Mouse (Mus musculus): ENCODE measurements around the gene Sox10.

The Sox10 gene

DNA sequence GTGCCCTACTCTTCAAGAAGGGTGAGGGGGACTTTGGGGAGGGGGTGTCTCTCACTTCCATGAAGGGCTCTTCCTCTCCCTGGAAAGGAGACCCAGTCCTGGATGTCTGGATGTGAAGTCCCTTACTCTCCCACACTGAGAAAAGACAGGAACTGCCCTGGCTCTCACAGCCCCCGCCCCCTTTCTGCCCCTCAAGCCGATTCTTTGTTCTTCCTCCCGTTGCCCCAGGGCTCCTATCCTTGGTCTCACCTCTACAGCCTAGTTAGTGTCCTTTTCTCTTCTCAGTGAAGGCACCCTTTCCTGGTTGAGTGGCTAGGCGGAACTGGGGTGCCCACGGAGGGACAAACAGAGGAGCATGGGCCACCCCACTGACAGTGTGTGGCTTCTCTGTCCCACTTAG is at the start of gene Sox10:
Gene Sox10, minus strand, starts transcription at position 101 of the 400 bp plus-strand sequence.
- no peak for DNase-seq

DNA sequence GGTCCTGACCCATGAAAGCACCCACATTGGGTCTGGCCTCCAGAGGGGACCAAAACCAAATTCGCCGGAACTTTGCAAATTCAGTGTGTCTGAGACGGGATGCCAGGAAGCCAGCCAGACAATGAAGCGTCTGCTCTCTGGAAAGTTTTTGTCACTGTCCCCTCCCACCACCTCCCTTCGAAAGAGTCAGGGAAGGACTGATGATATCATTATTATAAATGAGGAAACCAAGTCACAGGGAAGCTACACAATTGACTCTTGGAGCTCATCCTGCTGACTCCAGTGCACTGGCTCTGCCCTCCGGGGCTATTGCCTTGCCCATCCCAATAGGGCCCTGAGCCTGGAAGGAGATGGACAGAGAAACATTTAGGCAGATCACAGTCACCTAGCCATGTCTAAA is 48.6 kb upstream of the Sox10 start:
- DNase-seq: no peak

DNA sequence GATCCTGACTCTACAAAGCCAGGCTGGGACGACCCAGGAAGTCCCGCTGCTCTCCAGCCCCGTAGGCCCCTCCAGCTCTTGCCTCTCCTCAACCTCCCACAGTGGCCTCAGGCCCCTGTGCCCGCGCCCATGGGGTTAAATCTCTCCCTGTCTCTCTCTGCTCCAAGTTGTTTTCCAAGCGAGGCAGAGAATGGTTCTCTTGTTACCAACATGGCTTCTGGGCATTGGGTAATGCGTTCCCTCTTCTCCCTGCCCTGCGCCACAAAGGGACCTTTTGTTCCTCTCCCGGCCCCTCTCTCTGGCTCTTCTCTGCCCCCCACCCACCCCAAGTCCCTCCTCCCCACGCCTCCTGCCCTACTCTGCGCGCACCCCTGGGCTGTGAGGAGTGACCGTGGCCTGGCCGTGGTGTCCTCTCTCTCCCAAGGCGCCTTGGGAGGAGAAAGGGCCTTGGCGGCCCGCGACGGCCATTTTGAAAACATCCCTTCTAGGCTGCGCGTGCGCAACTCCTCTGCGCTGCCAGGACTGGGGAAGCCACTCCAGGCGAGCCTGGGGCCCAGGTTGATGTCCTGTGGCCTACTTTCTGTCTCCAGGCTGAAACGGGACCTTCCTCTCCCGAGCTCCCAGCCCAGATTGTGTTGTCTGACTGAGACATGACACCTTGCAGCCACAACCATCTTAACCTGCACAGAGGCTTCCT is 47.9 kb upstream of the Sox10 start:
- no peak for DNase-seq

DNA sequence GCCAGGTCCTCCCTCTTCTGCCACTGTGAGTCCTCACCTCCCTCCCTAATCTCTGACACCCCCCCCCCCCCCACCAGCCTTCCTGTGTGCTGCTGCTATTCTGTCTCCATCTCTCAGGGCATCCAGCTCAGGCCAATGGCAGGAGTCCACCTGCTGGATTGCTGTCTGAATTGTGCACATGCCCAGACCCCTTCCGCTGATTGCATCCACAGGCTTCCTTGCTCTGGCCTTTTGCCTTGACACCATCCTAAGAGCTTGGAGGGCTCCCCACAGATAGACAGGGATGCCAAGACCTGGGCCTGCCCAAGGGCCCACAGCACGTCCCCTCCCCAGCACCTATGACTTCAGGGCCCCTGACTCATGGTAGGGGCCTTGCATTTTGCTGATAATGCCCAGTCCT is 45.3 kb upstream of the Sox10 start:
- no peak for DNase-seq

DNA sequence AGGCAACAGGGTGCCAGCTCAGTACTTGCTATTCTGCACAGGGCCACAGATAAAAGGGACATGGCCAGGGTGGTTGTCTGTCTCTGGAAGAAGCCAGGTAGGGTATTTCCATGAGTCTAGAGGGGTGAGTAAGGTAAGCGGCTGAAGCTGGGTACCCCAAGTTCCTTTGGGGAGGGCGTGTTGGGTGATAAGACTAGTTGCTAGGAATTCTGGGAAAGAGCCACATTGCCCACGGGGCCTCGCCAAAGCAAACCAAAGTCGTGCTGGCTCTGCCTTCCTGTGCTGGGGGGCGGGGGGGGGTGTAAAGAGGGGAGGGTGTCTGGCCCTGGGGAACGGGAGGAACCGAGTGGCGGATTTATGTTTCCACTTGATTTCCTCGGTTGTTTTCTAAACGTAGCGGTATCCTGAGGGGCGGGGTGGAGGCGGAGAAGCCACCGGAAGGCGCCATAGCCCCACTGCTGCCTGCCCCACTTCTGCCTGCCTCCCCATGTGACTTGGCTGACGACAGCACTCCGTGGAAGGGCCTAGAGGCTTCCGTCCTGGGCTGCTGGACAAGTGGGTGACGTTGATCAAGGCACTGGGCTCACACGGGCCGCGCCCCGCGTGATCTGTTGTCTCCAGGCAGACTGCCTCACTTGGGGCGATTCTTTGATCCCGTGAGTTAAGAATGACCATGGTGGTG is 43.9 kb upstream of the Sox10 start:
- peak; percentile 67 to 69 for DNase-seq

DNA sequence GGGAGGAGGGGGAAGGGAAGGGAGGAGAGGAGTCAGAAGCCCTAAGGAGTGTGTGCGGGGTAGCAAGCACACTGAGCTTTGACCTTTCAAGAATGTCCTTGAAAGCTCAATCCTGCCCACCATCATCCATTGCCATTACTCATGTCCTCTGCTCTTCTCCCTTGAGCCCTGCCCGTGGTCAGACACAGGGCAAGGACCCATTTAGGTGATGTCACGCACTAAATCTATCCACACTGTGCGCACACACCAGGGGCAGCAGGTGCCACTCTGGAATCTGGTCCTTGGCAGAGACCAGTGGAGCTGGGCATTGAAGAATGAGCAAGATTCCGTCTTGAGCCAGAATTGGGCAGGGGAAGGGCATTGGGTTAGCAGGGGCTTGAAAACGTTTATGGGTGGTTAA is 43.2 kb upstream of the Sox10 start:
- no peak for DNase-seq

DNA sequence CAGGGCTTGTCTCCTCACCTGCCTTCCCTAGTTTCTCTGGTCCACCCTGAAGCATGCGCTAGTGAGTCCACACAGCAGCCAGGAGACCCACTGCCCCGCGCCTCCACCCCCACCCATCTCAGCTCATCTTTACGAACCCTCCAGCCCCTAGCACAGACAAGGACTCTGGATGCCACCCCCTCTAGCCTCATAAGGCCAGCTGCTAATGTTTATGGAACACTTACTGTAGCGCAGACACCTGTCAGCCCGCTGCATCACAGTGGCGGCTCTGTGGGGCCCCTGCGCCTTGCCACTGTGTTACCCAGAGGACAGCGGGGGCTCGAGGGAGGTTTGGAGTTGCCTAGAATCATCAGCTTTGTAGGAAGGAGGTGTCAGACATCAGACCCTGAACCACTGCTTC is 37.5 kb upstream of the Sox10 start:
- no peak for DNase-seq

DNA sequence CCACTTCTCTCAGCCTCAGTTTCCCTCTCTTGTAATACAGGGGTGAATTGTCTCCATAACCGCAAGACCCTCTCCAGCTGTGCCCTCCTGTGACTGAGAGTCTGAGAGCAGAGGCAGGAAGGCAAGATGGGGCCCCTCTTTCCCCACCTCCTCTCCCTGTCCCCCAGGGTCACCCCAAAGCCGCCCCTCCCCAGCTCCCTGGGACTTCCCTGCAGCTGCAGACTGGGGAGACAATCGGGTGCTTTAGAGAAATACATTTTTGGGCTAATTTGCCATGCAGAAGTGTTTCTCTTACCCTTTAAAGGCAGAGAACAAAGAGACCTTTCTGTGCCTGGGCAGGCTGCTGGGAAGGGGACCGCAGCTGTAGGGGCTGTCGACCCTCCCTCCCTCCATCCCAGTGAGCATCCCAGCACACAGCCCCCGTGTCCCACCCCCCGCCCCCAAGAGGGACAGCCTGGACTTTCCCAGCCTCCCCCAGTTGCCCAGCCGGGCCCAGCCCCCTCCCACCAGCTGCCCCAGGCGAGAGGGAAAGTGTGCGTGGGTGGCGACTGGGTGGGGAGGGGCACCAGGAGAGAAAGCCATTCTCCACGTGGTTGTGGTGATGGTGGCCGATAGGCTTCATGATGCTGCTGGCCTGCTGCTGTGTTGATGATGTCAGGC is 36.6 kb upstream of the Sox10 start:
- no peak for DNase-seq

DNA sequence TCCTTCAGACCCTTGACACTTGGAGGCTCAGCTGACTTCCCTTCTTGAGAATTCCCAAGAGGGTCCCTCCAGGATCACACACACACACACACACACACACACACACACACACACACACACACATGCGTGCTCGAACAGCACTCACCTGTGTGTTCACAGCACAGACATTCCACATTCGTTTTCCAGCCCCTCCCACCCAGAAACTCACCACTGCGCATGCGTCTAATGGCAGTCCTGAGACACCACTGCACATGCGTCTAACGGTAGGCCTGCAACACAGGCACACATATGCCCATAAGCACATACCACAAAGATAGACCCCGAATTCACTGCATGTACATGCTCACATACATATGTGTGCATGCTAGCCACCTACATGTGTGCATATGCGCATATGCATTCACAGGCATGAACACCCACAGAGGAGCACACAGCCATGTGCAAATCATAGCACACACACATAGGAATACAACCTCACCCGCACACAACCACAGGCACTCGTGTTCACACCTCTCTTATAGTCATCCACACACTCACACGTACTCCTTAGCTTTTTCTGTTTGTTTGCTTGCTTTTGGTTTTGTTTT is 34.4 kb upstream of the Sox10 start:
- no peak for DNase-seq

DNA sequence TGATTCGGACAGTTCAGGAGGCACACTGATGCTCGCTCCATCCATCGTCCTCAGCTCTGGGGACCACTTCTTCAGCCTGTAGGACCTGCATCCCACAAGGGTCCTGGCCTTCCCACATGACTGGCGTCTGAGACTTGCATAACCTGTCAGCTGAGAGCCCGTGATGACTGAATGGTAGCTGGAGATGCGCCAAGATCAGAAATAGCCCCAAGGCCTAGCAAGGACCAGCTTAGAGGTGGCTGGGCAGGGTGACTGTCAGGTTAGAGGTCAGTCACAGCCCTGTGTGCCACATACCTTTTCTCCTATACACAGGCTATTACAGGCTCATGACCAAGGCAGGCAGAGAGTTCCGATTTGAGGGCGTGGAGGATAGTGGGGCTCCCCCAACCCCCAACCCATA is 30.5 kb upstream of the Sox10 start:
- DNase-seq: no peak

DNA sequence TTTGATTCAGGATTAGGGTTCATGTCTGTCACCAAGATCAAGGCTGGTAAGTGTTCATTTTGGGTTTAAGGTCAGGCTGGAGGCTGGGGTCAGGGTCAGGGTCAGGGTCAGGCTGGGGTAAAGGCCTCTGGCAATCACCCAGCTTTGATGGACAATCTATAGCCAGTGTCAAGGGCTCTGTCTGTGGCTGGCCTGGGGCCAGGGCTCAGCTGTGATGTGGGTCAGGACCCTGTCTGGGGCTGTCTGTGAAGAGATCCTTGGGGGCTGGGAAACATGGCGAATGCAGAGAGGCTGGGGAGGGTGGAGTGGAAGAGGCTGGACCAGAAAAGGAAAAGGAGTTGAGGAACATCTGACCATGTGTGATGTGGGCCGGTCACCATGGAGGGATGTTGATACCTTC is 29.9 kb upstream of the Sox10 start:
- no peak for DNase-seq

DNA sequence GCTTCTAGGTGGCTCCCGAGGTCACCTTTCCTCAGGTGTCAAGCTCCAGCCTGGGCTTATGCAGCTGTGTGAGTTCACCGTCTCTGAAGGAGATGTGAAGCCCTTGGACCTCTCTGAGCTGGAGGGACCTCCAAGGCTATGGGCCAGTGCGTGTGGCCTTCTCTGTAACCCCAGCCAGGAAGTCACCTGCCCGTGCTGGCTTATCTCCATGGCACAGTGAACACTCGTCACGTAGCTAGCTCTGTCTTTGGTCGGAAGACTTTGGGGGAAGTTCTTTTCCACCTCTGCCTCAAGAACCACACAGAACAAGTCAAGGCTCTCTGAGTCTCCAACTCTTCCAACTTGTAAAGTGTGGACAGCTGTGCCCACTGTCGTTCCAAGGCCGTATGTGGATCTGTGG is 29.0 kb upstream of the Sox10 start:
- DNase-seq: no peak

DNA sequence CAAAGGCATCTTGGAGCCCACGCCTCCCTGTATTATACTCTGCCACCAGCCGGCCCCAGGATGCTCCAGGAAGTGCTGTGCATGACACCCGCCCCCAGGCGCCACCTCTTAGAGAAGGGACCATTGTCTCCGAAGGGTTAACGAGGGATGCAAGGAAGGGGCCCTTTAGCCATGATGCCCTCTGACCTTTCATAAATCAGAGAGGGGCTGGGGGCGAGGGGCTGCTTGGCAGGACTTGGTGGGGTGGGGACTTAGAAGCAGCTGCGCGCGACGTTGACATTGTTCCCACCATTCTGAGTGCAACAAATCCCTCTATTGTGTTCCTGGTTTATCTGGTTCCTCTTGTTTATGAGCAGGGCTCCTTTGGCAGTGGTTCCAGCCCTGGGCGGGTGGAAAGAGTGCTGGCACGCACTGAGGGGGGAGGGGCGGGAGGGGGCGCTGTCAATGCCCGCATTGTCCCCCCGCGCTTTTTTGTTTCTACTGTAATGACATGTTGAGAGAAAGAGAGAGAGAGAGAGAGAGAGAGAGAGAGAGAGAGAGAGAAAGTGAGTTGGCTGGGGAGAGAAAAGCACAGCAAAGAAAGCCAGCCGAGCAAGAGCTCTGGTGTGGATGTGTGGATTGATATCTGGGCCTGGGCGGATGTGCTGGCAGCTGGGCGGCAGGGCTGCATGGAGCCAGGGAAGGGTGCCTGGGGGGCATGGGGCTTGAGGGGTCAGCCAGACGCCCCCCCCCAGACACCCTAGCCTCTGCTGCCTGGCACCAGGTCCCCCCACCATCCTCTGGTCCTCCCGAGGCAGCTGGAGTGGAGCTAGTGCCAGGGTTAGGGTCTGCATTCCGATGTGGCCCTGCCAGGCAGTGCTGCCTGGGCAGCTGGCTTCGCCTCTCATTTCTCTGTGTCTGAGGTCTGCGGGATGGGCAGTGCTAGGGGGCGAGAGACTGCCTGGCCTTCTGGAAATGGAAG is 28.1 kb upstream of the Sox10 start:
- DNase-seq: no peak

DNA sequence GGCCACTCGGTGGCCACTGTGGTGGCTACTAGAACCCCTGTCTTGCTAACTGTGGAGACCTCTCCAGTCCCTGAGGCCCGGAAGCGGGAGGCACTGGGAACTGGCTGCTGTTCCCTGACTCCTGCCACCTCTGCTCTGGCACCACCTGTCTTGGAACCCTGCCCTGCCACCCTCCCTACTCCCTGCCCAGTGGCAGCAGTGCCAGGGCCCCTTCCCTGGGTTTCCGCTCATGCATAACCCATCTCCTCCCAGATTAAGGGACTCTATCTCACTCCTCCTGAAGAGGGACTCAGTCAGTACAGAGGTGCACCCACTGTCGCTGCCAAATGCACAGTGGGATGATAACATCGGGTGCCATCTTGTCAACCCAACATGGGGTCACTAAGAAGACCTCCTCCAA is 27.4 kb upstream of the Sox10 start:
- DNase-seq: no peak

DNA sequence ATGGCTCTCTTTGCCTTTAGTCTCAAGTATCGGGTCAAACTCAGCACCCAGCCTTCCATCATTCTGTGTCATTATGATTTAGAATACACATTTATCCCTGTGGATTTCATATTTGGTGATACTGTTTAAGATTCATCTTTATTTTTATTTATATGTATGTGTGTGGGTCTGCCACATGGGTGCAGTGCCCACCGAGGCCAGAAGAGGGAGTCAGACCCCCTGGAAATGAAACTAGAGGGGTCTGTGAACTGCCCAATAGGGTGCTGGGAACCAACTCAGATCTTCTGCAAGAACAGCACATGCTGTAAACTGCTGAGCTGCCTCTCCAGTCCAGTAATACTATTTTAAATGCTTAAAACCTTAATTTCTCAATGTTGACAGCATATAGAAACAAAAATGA is 26.4 kb upstream of the Sox10 start:
- DNase-seq: no peak

DNA sequence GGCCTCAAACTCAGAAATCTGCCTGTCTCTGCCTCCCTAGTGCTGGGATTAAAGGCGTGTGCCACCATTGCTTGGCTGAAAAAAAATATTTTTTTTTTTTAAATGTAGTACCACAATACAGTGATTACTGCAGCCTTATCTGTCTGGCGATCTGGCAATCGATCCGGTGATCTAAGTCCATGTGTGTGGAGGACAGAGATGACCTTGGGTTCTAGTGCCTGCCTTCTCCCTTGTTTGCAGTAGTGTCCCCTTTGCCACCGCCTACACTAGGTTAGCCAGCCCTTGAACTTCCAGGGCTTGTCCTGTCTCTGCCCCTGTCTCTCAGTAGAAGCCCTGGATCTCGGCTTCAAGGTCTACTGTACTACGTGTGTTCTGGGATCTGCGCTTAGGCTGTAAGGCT is 22.8 kb upstream of the Sox10 start:
- no peak for DNase-seq

DNA sequence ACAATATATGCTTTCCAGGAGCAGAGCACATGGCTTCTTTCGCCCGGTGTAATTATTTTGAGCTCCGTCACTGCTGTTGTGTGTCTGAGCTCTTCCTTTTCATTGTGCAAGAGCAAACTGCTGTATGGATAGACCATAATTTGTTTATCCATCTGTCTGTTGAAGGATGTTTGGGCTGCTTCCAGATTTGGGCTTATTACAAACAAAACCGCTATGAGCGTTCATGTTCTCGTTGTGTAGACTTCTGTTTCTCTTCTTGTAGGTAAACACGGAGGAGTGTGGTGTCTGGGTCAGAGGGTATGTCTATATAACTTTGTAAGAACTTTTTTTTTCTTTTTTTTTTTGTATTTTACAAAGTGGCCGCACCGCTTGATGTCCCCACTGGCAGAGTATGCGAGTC is 20.2 kb upstream of the Sox10 start:
- no peak for DNase-seq

DNA sequence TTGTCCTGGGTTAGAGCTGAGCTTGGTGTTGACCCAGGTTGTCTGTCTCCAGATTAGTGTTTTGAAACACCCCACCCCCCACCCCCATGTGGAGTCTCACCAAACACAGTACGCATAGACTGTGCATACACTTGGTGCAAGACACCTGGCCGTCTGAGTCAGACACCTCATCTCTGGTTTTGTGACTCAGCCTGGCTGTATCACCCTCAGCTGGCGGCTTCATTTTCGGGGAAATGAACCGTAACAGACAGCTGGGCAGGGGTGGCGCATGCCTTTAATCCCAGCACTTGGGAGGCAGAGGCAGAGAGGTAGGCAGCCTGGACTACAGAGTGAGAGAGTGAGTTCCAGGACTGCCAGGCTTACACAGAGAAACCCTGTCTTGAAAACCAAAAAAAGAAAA is 11.9 kb upstream of the Sox10 start:
- DNase-seq: no peak

DNA sequence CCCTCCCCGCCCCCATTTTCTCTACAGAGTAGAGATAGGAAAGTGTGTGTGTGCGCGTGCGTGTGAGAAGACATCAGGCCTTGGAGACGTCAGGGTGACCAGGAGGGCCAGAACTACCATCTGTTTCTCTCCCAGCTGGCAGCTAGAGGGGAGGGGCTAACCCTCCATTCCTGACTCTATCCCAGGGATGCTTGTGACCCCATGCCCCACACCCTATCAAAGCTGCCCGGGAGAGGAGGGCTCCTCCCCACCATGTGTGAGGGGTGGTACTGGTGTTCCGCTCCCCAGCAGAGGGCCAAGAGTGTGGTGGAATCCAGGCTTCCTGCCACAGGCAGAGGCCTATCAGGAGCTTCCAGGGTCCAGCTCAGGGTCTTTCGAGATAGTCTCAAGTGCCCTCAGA is 1.7 kb upstream of the Sox10 start:
- no peak for DNase-seq

DNA sequence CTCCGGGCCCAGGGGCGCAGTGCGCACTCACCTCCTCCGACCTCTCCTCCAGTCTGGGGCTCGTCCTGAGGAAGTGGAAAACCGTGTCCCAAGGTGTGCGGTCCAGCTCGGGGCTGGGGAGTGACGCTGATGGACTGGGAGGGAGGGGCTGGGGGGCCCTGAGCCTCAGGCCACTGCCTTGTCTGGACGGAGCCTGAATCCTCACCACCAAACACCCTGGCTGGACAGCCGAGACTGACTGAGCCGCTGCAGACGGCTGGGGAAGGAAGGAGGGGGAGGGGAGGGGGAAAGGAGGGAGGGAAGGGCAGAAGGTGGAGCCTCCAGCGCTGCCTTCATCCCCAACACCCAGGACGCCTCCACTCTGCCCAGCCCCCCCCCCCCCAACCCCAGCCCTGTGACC is 789 bp downstream of the Sox10 start:
- DNase-seq: no peak

DNA sequence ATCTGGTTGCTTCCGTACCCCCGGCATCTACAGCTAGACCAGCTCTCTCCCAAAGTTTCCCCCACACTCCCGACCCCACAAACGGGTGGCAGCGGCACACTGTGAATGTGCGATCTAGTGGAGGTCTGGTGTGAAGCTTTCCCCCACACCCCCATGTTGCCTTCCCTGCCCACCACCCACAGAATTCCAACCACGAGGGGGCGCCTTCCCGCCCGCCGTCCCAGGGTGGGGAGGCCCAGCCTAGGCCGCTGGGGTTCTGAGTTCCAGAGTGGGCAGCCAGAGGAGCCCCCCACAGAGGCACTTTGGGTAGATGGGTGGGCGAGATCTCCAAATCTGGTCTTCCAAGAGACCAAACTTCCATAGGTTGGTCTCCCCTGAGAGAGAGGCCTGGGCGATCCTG is 2.2 kb downstream of the Sox10 start:
- no peak for DNase-seq

DNA sequence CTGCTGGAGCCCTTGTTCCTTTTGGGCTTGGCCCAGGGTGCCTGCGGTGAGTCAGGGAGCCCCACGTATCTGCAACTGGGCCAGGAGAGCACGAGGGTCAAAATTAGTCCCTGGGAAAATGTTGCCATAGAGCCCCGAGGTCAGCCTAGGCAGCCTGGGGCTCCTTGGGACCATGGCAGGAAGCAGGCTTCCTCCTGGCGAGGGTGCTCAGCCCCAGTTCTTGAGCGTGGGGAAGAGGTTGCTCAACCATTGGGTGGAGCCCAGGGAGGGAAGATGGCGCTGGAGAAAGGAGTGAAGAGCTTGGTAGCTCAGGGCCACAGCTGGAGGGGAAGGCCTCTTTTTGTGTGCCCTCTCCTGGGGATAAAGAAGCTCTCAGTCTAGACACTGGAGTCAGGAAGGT is 2.7 kb downstream of the Sox10 start:
- no peak for DNase-seq

DNA sequence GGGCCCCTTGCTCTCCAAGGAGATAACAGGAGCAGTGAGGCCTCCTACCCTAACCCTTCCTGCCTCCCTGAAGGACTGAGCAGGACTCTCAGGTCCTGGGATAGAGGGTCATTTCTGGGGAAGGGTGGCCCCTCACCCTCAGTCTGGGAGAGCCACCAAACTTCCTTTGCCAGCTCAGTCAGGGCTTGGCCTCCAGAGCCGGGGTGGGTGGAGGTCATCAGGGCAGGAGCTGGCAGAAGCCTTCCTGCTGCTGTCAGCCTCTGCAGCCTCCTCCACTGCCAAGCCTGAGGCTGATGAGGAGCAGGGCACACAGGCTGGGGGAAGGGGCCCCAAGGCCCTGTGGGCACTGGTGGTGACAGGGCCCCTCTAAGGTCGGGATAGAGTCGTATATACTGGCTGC is 9.5 kb downstream of the Sox10 start:
- DNase-seq: no peak
